Mouse (Mus musculus): ENCODE measurements around the gene Cfap299.
"Not testable (repeated sequence)": the region's sequence is repeated elsewhere in the genome, so short reads cannot be mapped to it uniquely, and the experiment has no call there.

Gene Cfap299

DNA sequence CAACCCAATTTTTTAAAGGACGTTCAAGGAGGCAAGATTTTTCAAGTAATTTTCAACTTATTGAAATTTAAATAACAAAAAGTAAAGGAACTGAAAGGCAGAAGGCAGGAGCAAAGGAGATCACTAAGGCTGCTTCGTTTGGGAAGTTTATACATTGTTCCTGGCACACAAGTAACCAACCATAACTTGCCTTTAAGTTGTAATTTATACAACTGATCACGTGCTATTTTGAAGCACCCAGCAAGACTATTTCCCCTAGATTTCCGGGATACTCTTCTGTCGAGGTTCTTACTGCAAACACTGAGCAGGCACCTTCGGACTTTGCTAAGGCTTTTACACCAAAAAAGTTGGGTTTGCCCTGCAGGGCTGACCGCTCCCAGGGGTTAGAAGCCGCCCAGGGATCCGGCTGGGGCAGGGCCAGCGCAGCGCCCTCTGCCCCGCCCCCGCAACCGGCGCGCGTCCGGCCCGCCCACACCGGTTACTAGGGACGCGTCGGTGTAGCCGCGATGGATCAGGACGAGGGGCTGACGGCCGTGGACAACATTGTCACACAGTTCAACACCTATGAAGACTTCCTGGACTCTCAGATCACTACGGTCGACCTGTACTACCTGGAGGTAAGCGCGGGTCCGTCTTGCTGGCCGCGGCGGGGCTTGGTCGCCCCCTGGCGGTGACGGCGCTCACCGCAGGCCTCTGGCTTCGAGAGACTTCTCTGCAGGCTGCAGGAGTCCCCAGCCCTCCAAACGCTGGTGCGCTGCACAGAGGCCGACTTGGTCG is at the start of gene Cfap299:
TSS of gene Cfap299 (plus strand) at position 457 of the 777 bp plus-strand sequence.
- DNase-seq (ENCODE audit: low spot score in 2 of 2), result peak; percentile 51 to 87

GRCm38 (mm10) chr5:98281993-98282392 is 47.1 kb upstream of the Cfap299 start:
- DNase-seq (ENCODE audit: low spot score in 2 of 2), result no peak

DNA sequence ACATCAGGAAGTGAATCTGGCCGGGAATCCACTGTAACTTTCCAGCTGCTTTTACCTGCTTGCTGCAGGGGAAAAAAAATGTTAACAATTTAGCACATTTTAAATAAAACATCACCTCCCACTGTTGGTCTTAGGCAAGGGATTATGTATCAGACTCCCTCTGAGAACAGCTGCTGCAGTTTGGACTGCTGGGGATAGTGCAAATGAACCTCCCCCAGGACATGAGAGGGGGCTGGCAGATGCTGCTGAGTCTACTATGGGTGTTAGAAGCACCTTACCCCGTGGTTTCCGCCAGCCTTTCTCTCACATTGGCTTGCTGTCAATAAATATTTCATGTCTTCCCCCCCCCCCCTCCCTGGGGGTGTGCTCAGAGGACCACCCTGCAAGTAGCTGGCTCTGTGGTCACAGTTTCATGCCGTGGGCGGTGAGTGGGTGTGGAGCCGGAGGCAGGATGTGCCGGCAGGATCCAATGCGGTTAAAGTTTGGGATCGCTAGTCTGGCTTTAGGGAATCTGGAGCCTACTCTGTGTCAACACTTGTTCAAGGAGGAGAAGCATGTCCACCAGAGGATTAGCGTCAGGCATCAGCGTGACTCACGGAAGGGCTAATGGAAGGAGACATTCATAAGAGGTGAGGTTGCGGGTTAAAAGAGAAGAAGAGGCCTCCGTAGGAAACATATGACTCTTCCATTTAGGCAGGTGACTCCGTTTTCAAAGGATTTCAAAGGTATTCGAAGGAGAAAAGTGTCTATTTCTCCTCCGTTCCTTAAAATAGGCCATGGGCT is 45.2 kb upstream of the Cfap299 start:
- DNase-seq (ENCODE audit: low spot score in 2 of 2), result no peak

DNA sequence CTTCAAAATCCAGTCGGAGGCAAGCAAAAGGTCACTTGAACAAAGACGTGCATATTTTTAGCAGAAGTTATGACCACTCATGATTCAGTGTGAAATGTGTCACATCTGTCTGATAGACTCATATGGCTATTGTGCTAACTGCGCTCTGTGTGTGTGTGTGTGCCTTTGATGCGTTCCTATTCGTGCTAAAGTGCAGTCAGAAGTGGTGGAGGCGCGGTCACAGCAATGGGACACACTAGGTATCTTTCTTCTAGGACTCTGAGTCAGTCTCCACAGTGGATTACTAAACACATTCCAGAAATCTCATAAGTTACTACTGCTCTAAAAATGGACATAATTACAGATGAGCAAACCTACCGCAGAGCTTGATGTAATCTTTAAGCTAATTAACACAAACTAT is 38.5 kb upstream of the Cfap299 start:
- DNase-seq (ENCODE audit: low spot score in 2 of 2), result no peak

GRCm38 (mm10) chr5:98292388-98293048 is 36.6 kb upstream of the Cfap299 start:
- DNase-seq (ENCODE audit: low spot score in 2 of 2), result no peak

DNA sequence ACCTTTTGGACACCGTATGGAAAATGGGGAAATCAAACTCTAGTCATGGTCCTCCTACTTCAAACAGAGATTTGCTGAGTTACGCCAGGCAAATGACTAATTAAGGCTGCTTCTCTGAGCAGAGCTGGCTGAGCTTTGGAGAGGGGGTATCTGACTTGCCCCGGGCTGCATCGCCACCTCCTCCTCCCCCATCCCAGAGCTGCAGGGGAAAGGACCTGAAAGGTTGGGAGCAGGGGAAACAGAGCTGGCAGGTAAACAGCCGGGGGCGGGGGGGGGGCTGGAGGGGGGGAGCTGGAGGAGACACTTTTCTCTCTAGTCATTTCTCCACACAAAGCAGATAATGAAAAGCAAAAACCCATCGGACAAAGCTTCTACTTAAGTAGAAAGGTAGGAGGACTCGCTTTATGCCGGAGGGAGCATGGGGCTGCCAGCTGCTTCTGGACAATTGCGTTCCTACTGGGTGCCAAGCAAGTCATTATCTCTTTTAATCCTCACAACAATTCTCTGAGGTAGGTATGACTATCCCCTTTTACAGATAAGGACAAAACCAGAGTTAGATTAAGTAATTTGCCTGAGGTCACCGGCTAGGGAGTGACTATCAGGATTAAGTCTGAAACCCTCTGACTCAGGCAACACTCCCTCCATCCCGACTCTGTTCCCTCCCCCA is 35.9 kb upstream of the Cfap299 start:
- DNase-seq (ENCODE audit: low spot score in 2 of 2), result no peak

DNA sequence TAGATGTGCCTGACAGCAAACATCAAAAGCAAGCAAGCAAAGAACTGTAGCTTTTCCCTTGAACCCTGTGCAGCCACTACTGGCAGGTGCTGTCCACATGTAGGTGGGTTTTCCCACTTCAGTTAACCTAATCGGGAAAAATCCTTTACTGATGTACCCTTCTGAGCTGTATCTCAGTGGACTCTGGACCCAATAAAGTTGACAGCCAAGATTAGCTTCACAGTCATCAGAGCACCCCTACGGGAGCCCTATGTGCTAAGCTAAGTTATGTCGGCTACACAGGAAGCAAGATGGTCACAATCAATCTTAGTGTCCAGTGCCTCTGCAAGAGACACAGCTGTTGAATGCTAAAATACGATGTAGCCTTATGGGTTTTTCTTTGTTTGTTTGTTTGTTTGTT is 29.0 kb upstream of the Cfap299 start:
- no peak for DNase-seq (ENCODE audit: low spot score in 2 of 2)

DNA sequence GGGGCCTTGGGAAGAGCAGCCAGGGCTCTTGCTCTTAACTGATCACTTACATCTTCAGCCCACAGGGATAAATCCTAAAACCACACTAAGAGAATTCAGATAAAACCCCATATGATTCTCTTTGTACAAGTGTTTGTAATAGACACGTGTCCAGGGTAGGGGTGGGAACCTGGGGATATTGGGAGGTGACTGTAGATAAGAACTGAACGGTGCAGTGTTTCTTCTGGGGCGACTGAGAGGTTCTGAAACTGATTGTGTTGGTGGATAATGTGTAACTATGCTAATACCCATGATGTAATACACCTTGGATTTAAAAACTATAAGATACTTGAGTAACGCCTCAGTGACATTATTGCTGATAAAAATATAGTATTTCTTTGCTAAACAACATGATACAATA is 23.4 kb upstream of the Cfap299 start:
- no peak for DNase-seq (ENCODE audit: low spot score in 2 of 2)

GRCm38 (mm10) chr5:98306528-98306927 is 22.6 kb upstream of the Cfap299 start:
- DNase-seq (ENCODE audit: low spot score in 2 of 2), result no peak

- no peak for DNase-seq (ENCODE audit: low spot score in 2 of 2)
These were observed 2.5 kb upstream of the Cfap299 start for GRCm38 (mm10) chr5:98326625-98327024.

DNA sequence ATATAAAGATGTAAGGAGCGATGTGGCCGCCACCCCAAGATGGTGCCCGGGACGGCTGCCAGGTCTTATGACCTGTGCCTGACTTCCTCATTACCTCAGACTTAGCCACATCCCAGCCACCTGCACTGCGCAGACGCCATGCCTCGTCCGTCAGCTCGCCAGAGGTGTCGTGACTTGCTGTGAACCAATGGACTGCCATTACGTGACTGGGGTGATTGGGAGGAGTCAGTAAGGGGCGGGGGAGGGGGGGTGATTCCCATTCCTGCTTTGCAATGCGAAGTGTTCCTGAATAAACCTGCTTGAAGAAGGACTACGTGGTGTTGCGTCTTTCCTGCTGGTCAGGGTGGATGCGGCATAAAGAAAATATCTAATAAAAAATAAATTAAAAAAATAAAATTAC is 14.6 kb downstream of the Cfap299 start:
- not testable (repeated sequence) for DNase-seq (ENCODE audit: low spot score in 2 of 2)

DNA sequence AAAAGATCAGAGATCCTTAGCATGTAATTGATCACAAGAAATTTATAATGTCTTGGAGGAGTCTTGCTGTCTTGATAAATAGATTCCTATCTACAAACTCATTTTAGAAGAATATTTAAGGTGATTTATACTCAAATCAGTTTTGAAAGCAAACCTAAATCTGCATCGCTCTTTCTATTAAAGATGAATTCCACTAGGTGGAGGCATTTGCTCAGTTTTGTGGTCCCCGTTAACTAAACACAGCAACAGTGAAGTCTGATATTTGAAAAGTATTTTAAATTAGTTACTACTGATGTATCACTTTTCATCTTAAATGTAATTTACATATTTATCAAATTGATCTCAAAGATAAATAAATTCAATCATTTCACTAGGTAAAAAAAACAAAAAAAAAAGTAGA is 15.5 kb downstream of the Cfap299 start:
- no peak for DNase-seq (ENCODE audit: low spot score in 2 of 2)

DNA sequence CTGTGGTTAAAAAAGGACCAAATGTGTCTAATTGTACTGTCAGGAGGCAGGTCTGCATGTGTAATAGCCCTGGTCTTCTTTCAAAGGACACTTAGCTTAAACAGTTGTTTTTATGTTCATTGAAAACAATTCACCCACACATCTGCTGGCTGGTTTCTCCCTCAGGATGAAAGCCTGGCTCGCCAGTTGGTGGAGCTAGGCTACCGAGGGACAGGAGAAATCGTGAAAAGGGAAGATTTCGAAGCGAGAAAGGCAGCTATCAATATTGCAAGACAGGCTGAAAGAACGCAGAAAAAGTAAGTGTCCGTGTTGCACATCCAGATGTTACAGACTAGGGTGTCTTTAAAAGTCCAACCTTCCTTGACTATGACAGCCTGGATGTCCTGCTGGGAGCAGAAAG is 17.0 kb downstream of the Cfap299 start:
- DNase-seq (ENCODE audit: low spot score in 2 of 2), result no peak

- peak; percentile 27 to 78 for DNase-seq (ENCODE audit: low spot score in 2 of 2)
These were observed 19.5 kb downstream of the Cfap299 start for GRCm38 (mm10) chr5:98348605-98349004.

DNA sequence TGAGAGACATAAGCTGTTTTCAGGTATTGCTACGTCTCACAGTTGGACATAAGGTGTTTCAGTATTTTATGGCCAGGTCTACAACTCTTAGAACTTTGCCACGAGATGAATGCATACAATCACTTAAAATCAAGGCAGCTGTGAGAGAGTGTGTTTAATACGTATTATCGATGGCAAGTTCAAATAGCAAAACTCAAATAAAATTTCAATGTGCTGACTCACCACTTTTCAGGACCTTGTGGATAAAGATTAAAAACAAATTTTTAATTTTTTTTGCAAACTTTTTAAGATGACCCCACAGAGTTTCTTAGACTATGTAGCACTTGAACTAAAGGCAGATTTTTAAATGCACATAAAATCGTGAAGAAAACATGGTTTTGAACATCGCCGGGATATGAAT is 30.8 kb downstream of the Cfap299 start:
- no peak for DNase-seq (ENCODE audit: low spot score in 2 of 2)

DNA sequence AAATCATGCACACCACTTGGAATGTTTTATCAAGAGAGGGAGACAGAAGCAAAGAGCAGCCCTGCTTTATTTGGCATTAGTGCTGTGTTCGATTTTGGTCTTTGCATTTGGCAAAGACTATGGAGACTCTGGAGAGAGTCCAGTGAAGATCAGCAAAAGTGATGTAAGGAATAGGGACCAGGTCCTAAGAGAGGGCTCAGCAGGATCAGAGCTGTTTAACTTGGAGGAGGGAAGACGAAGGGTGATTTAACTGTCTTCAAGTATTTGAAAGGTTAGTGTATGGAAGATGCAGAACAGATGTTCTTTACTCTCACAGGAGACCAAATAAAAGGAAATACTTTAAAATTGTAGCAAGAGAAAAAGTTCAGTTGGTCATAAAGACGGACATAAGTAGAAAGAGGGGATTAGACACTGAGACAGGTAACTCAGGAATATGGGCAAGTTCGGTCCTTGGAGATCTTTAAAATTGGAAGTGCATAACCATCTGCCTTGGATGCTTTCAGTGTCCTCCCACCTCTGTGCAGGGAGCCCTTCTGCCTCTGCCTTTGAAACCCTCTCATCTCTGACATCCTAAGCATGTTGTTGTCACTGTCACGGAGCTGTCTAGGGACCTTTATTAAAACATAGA is 31.8 kb downstream of the Cfap299 start:
- DNase-seq (ENCODE audit: low spot score in 2 of 2), result no peak

DNA sequence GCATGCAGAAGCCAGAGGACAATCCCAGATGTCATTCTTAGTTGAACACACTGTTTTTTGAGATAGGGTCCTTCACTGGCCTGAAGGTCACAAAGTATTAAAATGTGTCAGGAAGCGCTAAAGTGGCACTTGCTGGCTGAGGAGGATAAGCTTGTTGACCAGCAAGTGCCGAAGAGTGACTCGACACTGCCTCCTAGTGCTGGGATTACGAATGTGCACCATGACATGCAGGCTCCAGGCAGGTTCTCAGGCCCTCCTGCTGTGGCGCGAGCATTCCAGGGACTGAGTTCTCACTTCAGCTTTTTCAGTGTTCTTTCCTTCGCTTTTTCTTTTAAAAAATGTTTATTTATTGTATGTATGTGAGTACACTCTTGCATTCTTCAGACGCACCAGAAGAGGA is 34.3 kb downstream of the Cfap299 start:
- no peak for DNase-seq (ENCODE audit: low spot score in 2 of 2)

- DNase-seq (ENCODE audit: low spot score in 2 of 2), result no peak
These were observed 36.2 kb downstream of the Cfap299 start for GRCm38 (mm10) chr5:98365340-98365739.

GRCm38 (mm10) chr5:98368822-98369221 is 39.7 kb downstream of the Cfap299 start:
- no peak for DNase-seq (ENCODE audit: low spot score in 2 of 2)

GRCm38 (mm10) chr5:98369426-98369825 is 40.3 kb downstream of the Cfap299 start:
- no peak for DNase-seq (ENCODE audit: low spot score in 2 of 2)

DNA sequence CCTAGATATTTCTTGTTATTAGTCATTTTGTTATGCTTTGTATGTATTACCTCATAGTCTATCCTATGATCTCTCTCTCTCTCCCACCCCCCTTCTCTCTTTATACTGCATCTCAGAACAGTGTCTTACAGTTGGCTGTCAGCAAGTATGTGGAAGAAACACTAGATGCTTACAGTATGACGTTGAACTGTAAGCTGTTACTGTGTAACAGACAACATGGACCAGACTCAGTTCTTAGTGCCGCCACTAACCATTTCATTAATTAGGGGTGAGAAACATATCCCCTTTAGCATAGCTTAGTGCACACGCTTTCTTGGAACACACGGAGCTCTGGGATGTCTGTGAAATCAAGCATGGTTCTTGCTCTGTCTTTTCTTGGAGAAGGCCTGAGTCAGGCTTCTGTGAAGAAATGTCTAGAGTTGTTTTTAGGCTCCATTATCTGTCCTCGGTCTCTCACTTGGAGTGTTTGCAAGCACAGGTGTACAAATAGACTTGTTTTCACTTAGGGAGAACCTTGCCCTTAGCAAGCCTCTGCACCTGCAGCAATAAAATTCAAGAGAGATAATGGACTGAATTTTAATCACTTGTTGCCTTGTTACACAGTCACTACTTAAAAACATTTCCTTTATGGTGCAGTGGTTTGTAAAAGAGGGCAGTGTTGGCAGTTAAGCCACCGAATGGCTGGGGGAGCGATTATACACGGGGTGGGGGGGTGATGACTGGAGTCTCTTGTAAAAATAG is 47.1 kb downstream of the Cfap299 start:
- DNase-seq (ENCODE audit: low spot score in 2 of 2), result no peak

Data from spleen, postnatal 4 days (tissue).